Comparison of ENCODE assay signal across 8 mouse cellular contexts in the genomic region with DNA sequence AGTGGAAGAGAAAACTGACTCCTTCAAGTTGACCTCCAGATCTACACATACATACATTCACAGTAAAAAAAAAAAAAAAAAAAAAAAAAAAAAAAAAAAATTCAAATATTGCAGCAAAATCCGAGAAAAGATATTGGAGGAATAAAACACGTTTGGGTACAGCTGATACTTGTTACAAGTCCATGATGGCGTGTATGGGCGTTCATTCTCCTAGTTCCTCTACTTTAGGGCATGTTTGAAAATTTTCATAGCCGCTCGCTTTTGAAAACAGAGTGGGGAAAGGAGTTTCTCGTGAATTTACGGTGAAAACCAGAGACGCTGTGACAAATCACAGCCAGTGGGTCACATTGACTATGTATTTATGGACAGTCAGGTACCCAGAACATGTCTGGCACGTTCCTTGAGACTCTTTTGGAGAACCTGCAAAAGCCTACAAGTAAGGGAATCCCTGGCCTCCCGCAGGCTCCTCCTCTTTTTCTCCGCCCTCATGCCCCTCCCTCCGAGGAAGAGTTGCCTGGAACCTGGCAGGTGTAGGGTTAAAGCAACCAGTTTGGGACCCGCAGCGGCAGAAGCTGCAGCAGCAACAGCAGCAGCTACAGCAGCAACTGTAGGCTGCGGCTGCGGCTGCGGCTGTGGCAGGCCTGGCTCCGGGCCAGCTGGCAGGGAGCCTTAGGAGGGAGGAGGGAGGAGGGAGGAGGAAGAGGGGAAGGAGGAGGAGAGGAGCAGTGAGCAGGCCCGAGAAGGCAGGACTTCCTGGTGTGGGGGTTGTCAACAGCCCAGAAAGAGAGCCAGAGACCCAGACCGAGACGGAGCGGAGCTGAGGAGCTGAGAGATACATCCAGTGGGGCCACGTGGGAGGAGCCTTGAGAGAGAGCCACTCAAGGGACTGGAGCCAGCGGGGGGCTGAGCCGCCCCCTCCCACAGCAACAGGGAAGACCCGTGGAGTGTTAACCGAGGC. TPM values are rescaled to one million over a fixed set of nuclear protein-coding genes. Genes with fewer than 3 reads are reported as not detected.
DNase-seq lines count a peak whose midpoint lies in the region; ATAC-seq and TF ChIP-seq lines count a peak whose summit lies in the region.

A gene (plus strand): TSS at position 517 of the 958 bp plus-strand sequence.

- H3K27me3 ChIP-seq in ES-Bruce4 (ENCODE audit: control insufficient read depth, insufficient read depth, low read length, poor library complexity, severe bottlenecking): no peaks in the 10 kb centered on the region
- no peaks in the 10 kb centered on the region for H3K27me3 ChIP-seq in forebrain, embryonic 11.5 days (ENCODE audit: control insufficient read depth, insufficient read depth, low read length)
- H3K27me3 ChIP-seq in heart, embryonic 15.5 days: no peaks in the 10 kb centered on the region
- H3K27me3 ChIP-seq in liver, embryonic 15.5 days: 0 out of 2 replicates have a peak, but pooled peaks cover 3% of the 10 kb centered on the region
- no peaks in the 10 kb centered on the region for H3K27me3 ChIP-seq in neural tube, embryonic 11.5 days (ENCODE audit: control insufficient read depth, insufficient read depth, low read length)
- no peaks in the 10 kb centered on the region for H3K27me3 ChIP-seq in stomach, postnatal 0 days (ENCODE audit: control insufficient read depth, insufficient read depth, low read length)

- H3K9ac ChIP-seq in ES-Bruce4 (ENCODE audit: low read depth, poor library complexity, severe bottlenecking): peak within 1 kb of the TSS; percentile 62
- H3K9ac ChIP-seq in forebrain, embryonic 11.5 days (ENCODE audit: low read length): peak within 1 kb of the TSS; percentile 84
- H3K9ac ChIP-seq in heart, embryonic 15.5 days: peak within 1 kb of the TSS; percentile 91
- peak within 1 kb of the TSS; percentile 88 for H3K9ac ChIP-seq in liver, embryonic 15.5 days
- H3K9ac ChIP-seq in neural tube, embryonic 11.5 days (ENCODE audit: low read length): peak within 1 kb of the TSS; percentile 72
- H3K9ac ChIP-seq in stomach, postnatal 0 days (ENCODE audit: low read length): peak within 1 kb of the TSS; percentile 94

- H3K4me3 ChIP-seq in ES-Bruce4 (ENCODE audit: low read depth, low read length): peak within 1 kb of the TSS; percentile 77
- H3K4me3 ChIP-seq in forebrain, embryonic 11.5 days (ENCODE audit: low read depth, low read length): peak within 1 kb of the TSS; percentile 69
- H3K4me3 ChIP-seq in heart, embryonic 15.5 days: peak within 1 kb of the TSS; percentile 83
- peak within 1 kb of the TSS; percentile 75 for H3K4me3 ChIP-seq in liver, embryonic 15.5 days (replicated peaks)
- H3K4me3 ChIP-seq in neural tube, embryonic 11.5 days (ENCODE audit: low read depth, low read length): peak within 1 kb of the TSS; percentile 75
- peak within 1 kb of the TSS; percentile 75 for H3K4me3 ChIP-seq in stomach, postnatal 0 days (ENCODE audit: low read depth, low read length)

- 6% methylated on average over 28 of the region's 28 CpGs for WGBS in forebrain, embryonic 11.5 days
- 3% methylated on average over 28 of the region's 28 CpGs for WGBS in heart, embryonic 15.5 days
- 2% methylated on average over 28 of the region's 28 CpGs for WGBS in liver, embryonic 15.5 days (ENCODE audit: insufficient replicate concordance)
- 6% methylated on average over 28 of the region's 28 CpGs for WGBS in neural tube, embryonic 11.5 days
- WGBS in stomach, postnatal 0 days: 2% methylated on average over 28 of the region's 28 CpGs

- peak within 1 kb of the TSS; percentile 98 for H3K4me2 ChIP-seq in forebrain, embryonic 11.5 days (ENCODE audit: low read depth, low read length, severe bottlenecking)
- H3K4me2 ChIP-seq in heart, embryonic 15.5 days: peak within 1 kb of the TSS; percentile 98
- H3K4me2 ChIP-seq in liver, embryonic 15.5 days: peak within 1 kb of the TSS; percentile 93
- peak within 1 kb of the TSS; percentile 100 for H3K4me2 ChIP-seq in neural tube, embryonic 11.5 days (ENCODE audit: low read depth)
- peak within 1 kb of the TSS; percentile 99 for H3K4me2 ChIP-seq in stomach, postnatal 0 days (replicated peaks; ENCODE audit: low read depth)

- peak; percentile 77 for DNase-seq in c-Kit-positive CD71-positive TER-119-negative erythroid progenitor cells, embryonic 14.5 days (ENCODE audit: low read depth)
- peak; percentile 95 for DNase-seq in forebrain, embryonic 11.5 days (ENCODE audit: low spot score)
- peak; percentile 93 to 97 for DNase-seq in kidney, postnatal 25 days
- DNase-seq in neural tube, embryonic 11.5 days (ENCODE audit: low spot score): peak; percentile 93
- DNase-seq in stomach, postnatal 0 days (ENCODE audit: low spot score): peak; percentile 98

- 0 out of 2 replicates have a peak, but pooled peaks have one; percentile 58 for TF ChIP-seq EP300 in ES-Bruce4 (IDR thresholded peaks at IDR 0.05; ENCODE audit: insufficient read depth, low read depth, low read length)
- peak; percentile 26 for TF ChIP-seq EP300 in stomach, postnatal 0 days (optimal IDR thresholded peaks at IDR 0.05)

- peak; percentile 85 for ATAC-seq in forebrain, embryonic 11.5 days (replicated peaks; ENCODE audit: low FRiP score)
- peak; percentile 88 for ATAC-seq in heart, embryonic 15.5 days (replicated peaks; ENCODE audit: insufficient number of reproducible peaks, insufficient read depth, low FRiP score, low read depth)
- ATAC-seq in liver, embryonic 15.5 days (ENCODE audit: insufficient read depth): peak; percentile 78
- ATAC-seq in neural tube, embryonic 11.5 days (ENCODE audit: insufficient read depth, low FRiP score, low TSS enrichment): peak; percentile 67
- peak; percentile 87 for ATAC-seq in stomach, postnatal 0 days (ENCODE audit: low FRiP score, low TSS enrichment)

- peak; percentile 83 for TF ChIP-seq POLR2A in ES-Bruce4 (IDR thresholded peaks at IDR 0.05; ENCODE audit: insufficient read depth, low read length)

- no peaks in the 10 kb centered on the region for H3K36me3 ChIP-seq in ES-Bruce4 (ENCODE audit: control insufficient read depth, insufficient read depth, low read length, poor library complexity, severe bottlenecking)
- H3K36me3 ChIP-seq in forebrain, embryonic 11.5 days (ENCODE audit: control insufficient read depth, insufficient read depth, low read length): no peaks in the 10 kb centered on the region
- H3K36me3 ChIP-seq in heart, embryonic 15.5 days: no peaks in the 10 kb centered on the region
- H3K36me3 ChIP-seq in liver, embryonic 15.5 days (replicated peaks): peaks cover 7% of the 10 kb centered on the region
- H3K36me3 ChIP-seq in neural tube, embryonic 11.5 days (ENCODE audit: control insufficient read depth, insufficient read depth, low read length): no peaks in the 10 kb centered on the region
- no peaks in the 10 kb centered on the region for H3K36me3 ChIP-seq in stomach, postnatal 0 days (ENCODE audit: control insufficient read depth, insufficient read depth, low read length)

- no peaks in the 10 kb centered on the region for H3K9me3 ChIP-seq in ES-Bruce4 (replicated peaks; ENCODE audit: control insufficient read depth, insufficient read depth, low read length, poor library complexity, severe bottlenecking)
- no peaks in the 10 kb centered on the region for H3K9me3 ChIP-seq in forebrain, embryonic 11.5 days (ENCODE audit: control insufficient read depth, low read length)
- H3K9me3 ChIP-seq in heart, embryonic 15.5 days (replicated peaks): no peaks in the 10 kb centered on the region
- H3K9me3 ChIP-seq in liver, embryonic 15.5 days (replicated peaks): no peaks in the 10 kb centered on the region
- no peaks in the 10 kb centered on the region for H3K9me3 ChIP-seq in neural tube, embryonic 11.5 days (ENCODE audit: control insufficient read depth, low read length)
- H3K9me3 ChIP-seq in stomach, postnatal 0 days (ENCODE audit: control insufficient read depth, low read length): no peaks in the 10 kb centered on the region

- no peak for TF ChIP-seq CTCF in ES-Bruce4 (IDR thresholded peaks at IDR 0.05; ENCODE audit: low read depth, low read length)
- peak; percentile 25; the same call in 1 of the 2 replicates for TF ChIP-seq CTCF in stomach, postnatal 0 days (IDR thresholded peaks at IDR 0.05; ENCODE audit: low read depth)

- H3K4me1 ChIP-seq in ES-Bruce4 (ENCODE audit: control insufficient read depth, insufficient read depth, low read length): peaks cover 4% of the 10 kb centered on the region
- peaks cover 18% of the 10 kb centered on the region for H3K4me1 ChIP-seq in forebrain, embryonic 11.5 days (replicated peaks; ENCODE audit: control insufficient read depth, insufficient read depth, low read length)
- H3K4me1 ChIP-seq in heart, embryonic 15.5 days (replicated peaks): peaks cover 38% of the 10 kb centered on the region
- H3K4me1 ChIP-seq in liver, embryonic 15.5 days (replicated peaks): peaks cover 68% of the 10 kb centered on the region
- H3K4me1 ChIP-seq in neural tube, embryonic 11.5 days (ENCODE audit: control insufficient read depth, insufficient read depth, low read length): peaks cover 23% of the 10 kb centered on the region
- H3K4me1 ChIP-seq in stomach, postnatal 0 days (replicated peaks; ENCODE audit: control insufficient read depth, insufficient read depth): peaks cover 3% of the 10 kb centered on the region; the same call in 1 of the 2 replicates

- peak within 1 kb of the TSS; percentile 49 for H3K27ac ChIP-seq in ES-Bruce4 (ENCODE audit: insufficient read depth, low read length)
- peak within 1 kb of the TSS; percentile 90 for H3K27ac ChIP-seq in forebrain, embryonic 11.5 days (ENCODE audit: low read depth, low read length)
- peak within 1 kb of the TSS; percentile 98 for H3K27ac ChIP-seq in heart, embryonic 15.5 days
- peak within 1 kb of the TSS; percentile 97 for H3K27ac ChIP-seq in liver, embryonic 15.5 days (replicated peaks)
- H3K27ac ChIP-seq in neural tube, embryonic 11.5 days (ENCODE audit: low read depth, low read length): peak within 1 kb of the TSS; percentile 83
- peak within 1 kb of the TSS; percentile 99 for H3K27ac ChIP-seq in stomach, postnatal 0 days (replicated peaks)

RNA-seq across cellular contexts. Expression of the gene that starts here (rescaled TPM):
- 47.7 and 53.3 TPM in 2 replicates for polyA plus RNA-seq in ES-Bruce4 (2011; ENCODE audit: insufficient read depth, insufficient read length, low read depth, missing spikeins)
- polyA plus RNA-seq in forebrain, embryonic 11.5 days (2014; fragmentation: Nextera tagmentation; extraction: Ambion mirVana): 81.1 and 83.5 TPM in 2 replicates
- polyA plus RNA-seq in heart, embryonic 15.5 days (2015; fragmentation: Nextera tagmentation; extraction: Ambion mirVana): 130 and 164 TPM in 2 replicates
- 68.8 and 75.1 TPM in 2 replicates for polyA plus RNA-seq in liver, embryonic 15.5 days (2015; fragmentation: Nextera tagmentation; extraction: Ambion mirVana)
- 73.9 and 75.6 TPM in 2 replicates for polyA plus RNA-seq in neural tube, embryonic 11.5 days (2014; fragmentation: Nextera tagmentation; extraction: Ambion mirVana)
- 100 and 110 TPM in 2 replicates for polyA plus RNA-seq in stomach, postnatal 0 days (2015; fragmentation: Nextera tagmentation; extraction: Ambion mirVana)

Comparison
In these comparisons a context has a peak if more than half of its experiments do, and no peak if none do; other contexts are left out.
1. Peak in every context shown above with its lines: DNase-seq, ATAC-seq, H3K4me3 ChIP-seq and H3K27ac ChIP-seq.
2. H3K27ac ChIP-seq: peak in every context shown above with its lines; median percentile 99 in stomach, postnatal 0 days; 98 in heart, embryonic 15.5 days; 97 in liver, embryonic 15.5 days; 90 in forebrain, embryonic 11.5 days; 83 in neural tube, embryonic 11.5 days; 49 in ES-Bruce4.